Mouse (Mus musculus) kidney, adult 2 months (tissue): ENCODE results near the gene Ctdnep1.
A peak's percentile ranks its signal among the peaks of the same experiment; 100 is the strongest.

Experiments
- CTCF ChIP-seq: fragments of 200-500 bp; conservative IDR thresholded peaks from 2 replicates; pipeline ENCODE4 v1.5.1; 2011; ENCODE audit warnings: low read depth, mild to moderate bottlenecking, control low read depth, low read length, moderate library complexity, mixed read lengths; ENCODE audit not compliant: insufficient read depth, insufficient read length
- POLR2A ChIP-seq: fragments of 200-500 bp; IDR thresholded peaks from one replicate; pipeline ENCODE4 v1.6.1; 2011; ENCODE audit warnings: low read depth, low read length, control low read depth

- TF ChIP-seq POLR2A (no peak), CTCF (peak; percentile 97; the same call in 1 of the 2 replicates)
Measured at GRCm38 (mm10) chr11:69948763-69949150, 32.2 kb upstream of the Ctdnep1 start.
